In the genomic region with DNA sequence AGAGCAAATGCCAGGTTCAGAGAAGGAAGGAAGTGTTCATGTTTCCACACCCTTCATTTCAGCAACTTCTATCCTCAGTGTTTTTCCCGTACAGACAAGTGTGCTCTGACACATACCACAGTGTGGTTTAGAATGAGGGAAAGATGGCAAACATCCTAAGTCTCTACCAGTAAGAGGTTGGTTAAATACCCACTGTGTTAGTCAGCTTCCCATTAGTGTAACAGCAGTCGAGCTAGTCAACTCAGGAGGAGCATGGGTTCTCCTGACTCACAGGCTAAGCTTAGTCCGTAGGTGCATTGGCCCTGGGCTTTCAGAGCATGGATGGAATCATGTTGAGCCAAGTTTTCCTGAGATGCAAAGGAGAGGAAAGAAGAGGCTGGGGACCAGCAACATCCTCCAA, we compare ENCODE assay signal across 31 mouse cellular contexts. TPM values are rescaled to one million over a fixed set of nuclear protein-coding genes. Genes with fewer than 3 reads are reported as not detected.
DNase-seq lines count a peak whose midpoint lies in the region; ATAC-seq and TF ChIP-seq lines count a peak whose summit lies in the region.
"Had no signal": no experiment of that assay in that cellular context is flagged by ENCODE, and none has a peak within 500 bp of the region (broad histone marks: within the 10 kb centered on the region; RNA-seq: fewer than 3 reads in every experiment).

No protein-coding gene starts in this region.

- peak; percentile 75 for ATAC-seq in lung, postnatal 0 days
- ATAC-seq in Patski, result peak; percentile 96
- ATAC-seq in megakaryocyte, adult 5-6 weeks (ENCODE audit: poor library complexity, severe bottlenecking), result peak; percentile 12; the same call in 1 of the 2 replicates
- ATAC-seq in erythroid progenitor cell, adult 5-6 weeks (replicated peaks; ENCODE audit: low FRiP score, poor library complexity, severe bottlenecking), result no peak
- no peak for ATAC-seq in forebrain, embryonic 13.5 days
- ATAC-seq: activated CD4-positive, CD25-positive, alpha-beta regulatory T cell, adult 4 months; hindbrain, embryonic 16.5 days; liver, embryonic 12.5 days; liver, postnatal 0 days; midbrain, embryonic 16.5 days had no signal

- no peak overlapping the region for H3K4me2 ChIP-seq in lung, postnatal 0 days (replicated peaks; ENCODE audit: low read depth, low read length)
- no peak overlapping the region for H3K4me2 ChIP-seq in forebrain, embryonic 13.5 days
- H3K4me2 ChIP-seq: embryonic facial prominence, embryonic 12.5 days; forebrain, embryonic 12.5 days; liver, embryonic 12.5 days; neural tube, embryonic 12.5 days had no signal

- CTCF ChIA-PET in Patski (lab: Charles Lee), result interaction anchor here (1.3 to 1.8 kb wide), 3 partner anchors 12 to 67 kb away, joined by 4 read pairs; no protein-coding TSS in a partner anchor

- H3K27me3 ChIP-seq in lung, postnatal 0 days (replicated peaks; ENCODE audit: insufficient read depth, low read length), result no peaks in the 10 kb centered on the region
- H3K27me3 ChIP-seq in Patski, result no peaks in the 10 kb centered on the region
- H3K27me3 ChIP-seq in forebrain, embryonic 13.5 days, result no peaks in the 10 kb centered on the region
- H3K27me3 ChIP-seq: embryonic facial prominence, embryonic 12.5 days; neural tube, embryonic 12.5 days had no signal

- intact Hi-C loops in left cerebral cortex, postnatal 25 days (cut with DNase I), result no loop called here

- in situ Hi-C loops in Patski (cut with MboI; ENCODE audit: low pct_unique_long_range_greater_than_20kb), result no loop called here

- H3K9me3 ChIP-seq in lung, postnatal 0 days (ENCODE audit: low read length), result no peaks in the 10 kb centered on the region
- H3K9me3 ChIP-seq in forebrain, embryonic 13.5 days (replicated peaks), result 0 out of 2 replicates have a peak, but pooled peaks cover under 1% of the 10 kb centered on the region
- H3K9me3 ChIP-seq: forebrain, embryonic 12.5 days; neural tube, embryonic 12.5 days had no signal

- peak; percentile 75 for TF ChIP-seq EP300 in lung, postnatal 0 days (IDR thresholded peaks at IDR 0.05)

- 59% methylated on average over 3 of the region's 3 CpGs for WGBS in lung, postnatal 0 days
- WGBS in lung, adult 2 months, result 72% methylated on average over 3 of the region's 3 CpGs
- WGBS in forebrain, embryonic 13.5 days, result 91% methylated on average over 3 of the region's 3 CpGs

- POLR2A ChIA-PET in Patski (lab: Charles Lee), result no interaction called here

- no peak overlapping the region for H3K4me3 ChIP-seq in lung, postnatal 0 days (ENCODE audit: low read depth, low read length)
- H3K4me3 ChIP-seq in lung, adult 2 months (replicated peaks; ENCODE audit: extremely low read depth, low read depth, low read length), result no peak overlapping the region
- no peak overlapping the region for H3K4me3 ChIP-seq in forebrain, embryonic 13.5 days
- H3K4me3 ChIP-seq: embryonic facial prominence, embryonic 12.5 days; forebrain, embryonic 12.5 days; heart, adult 2 months; layer of hippocampus, adult 2 months; liver, embryonic 12.5 days; midbrain, embryonic 10.5 days; neural tube, embryonic 12.5 days had no signal

- TF ChIP-seq POLR2A in lung, adult 2 months (IDR thresholded peaks at IDR 0.05; ENCODE audit: borderline replicate concordance, extremely low read depth, low read depth, low read length), result no peak

- H3K27ac ChIP-seq in lung, postnatal 0 days (ENCODE audit: low read length), result no peak overlapping the region
- no peak overlapping the region for H3K27ac ChIP-seq in forebrain, embryonic 13.5 days
- H3K27ac ChIP-seq: embryonic facial prominence, embryonic 12.5 days; forebrain, embryonic 12.5 days; heart, adult 2 months; layer of hippocampus, adult 2 months; liver, embryonic 12.5 days; macrophage; midbrain, embryonic 10.5 days; neural tube, embryonic 12.5 days had no signal

- no peaks in the 10 kb centered on the region for H3K4me1 ChIP-seq in lung, postnatal 0 days (ENCODE audit: insufficient read depth, low read depth, low read length)
- H3K4me1 ChIP-seq in lung, adult 2 months (ENCODE audit: control insufficient read depth, insufficient read depth, low read length), result 0 out of 2 replicates have a peak, but pooled peaks cover 3% of the 10 kb centered on the region
- H3K4me1 ChIP-seq in forebrain, embryonic 13.5 days, result no peaks in the 10 kb centered on the region
- H3K4me1 ChIP-seq: neural tube, embryonic 12.5 days had no signal

- no peaks in the 10 kb centered on the region for H3K36me3 ChIP-seq in lung, postnatal 0 days (ENCODE audit: insufficient read depth, low read length)
- no peaks in the 10 kb centered on the region for H3K36me3 ChIP-seq in forebrain, embryonic 13.5 days (ENCODE audit: poor library complexity, severe bottlenecking)
- H3K36me3 ChIP-seq: embryonic facial prominence, embryonic 12.5 days; forebrain, embryonic 12.5 days; G1E; liver, embryonic 12.5 days; midbrain, embryonic 10.5 days; neural tube, embryonic 12.5 days had no signal

- TF ChIP-seq CTCF in lung, postnatal 0 days (IDR thresholded peaks at IDR 0.05), result no peak
- TF ChIP-seq CTCF in lung, adult 2 months (IDR thresholded peaks at IDR 0.05; ENCODE audit: insufficient read depth, low read length), result no peak
- TF ChIP-seq CTCF in Patski (IDR thresholded peaks at IDR 0.05), result no peak

- peak; percentile 62 for DNase-seq in lung, postnatal 0 days (ENCODE audit: low spot score)
- no peak for DNase-seq in lung, adult 2 months
- peak; percentile 62 for DNase-seq in Patski (ENCODE audit: low read depth, low spot score)
- no peak for DNase-seq in left cerebral cortex, postnatal 25 days (ENCODE audit: low spot score in 2 of 2)
- DNase-seq: adrenal gland, adult 8-10 months; cerebellum, adult 9-10 months; cerebellum, postnatal 36 days; embryo, embryonic 11 days; gastrocnemius, postnatal 14 days; heart, adult 2 months; kidney, adult 18-20 months; kidney, postnatal 36 days; left cerebral cortex, postnatal 4 days; liver, postnatal 0 days; lung, postnatal 10 days; thymus, adult 2 months; thymus, postnatal 36 days had no signal

- H3K9ac ChIP-seq in lung, postnatal 0 days (replicated peaks; ENCODE audit: low read depth), result no peak overlapping the region
- no peak overlapping the region for H3K9ac ChIP-seq in forebrain, embryonic 13.5 days
- H3K9ac ChIP-seq: embryonic facial prominence, embryonic 12.5 days; forebrain, embryonic 12.5 days; liver, embryonic 12.5 days; liver, postnatal 0 days; neural tube, embryonic 12.5 days had no signal

RNA-seq across cellular contexts. Expression of gene Il4ra, which starts 12.6 kb away (rescaled TPM):
- polyA plus RNA-seq in lung, postnatal 0 days (2015; fragmentation: Nextera tagmentation; extraction: Ambion mirVana), result 29.7 and 31.8 TPM in 2 replicates
- 75.3 and 85.2 TPM in 2 replicates for polyA plus RNA-seq in lung, adult 2 months (2012; rRNA removed)
- 16.5 TPM for polyA plus RNA-seq in Patski (2021)
- 11.9 and 15.9 TPM in 2 replicates for total RNA-seq in megakaryocyte, adult 5-6 weeks (2015)
- total RNA-seq in megakaryocyte, adult 5-6 weeks (2017), result 29.8 and 31.7 TPM in 2 replicates
- total RNA-seq in erythroid progenitor cell, adult 5-6 weeks (2015; ENCODE audit: low replicate concordance), result 0.84 and 2.2 TPM in 2 replicates
- total RNA-seq in erythroid progenitor cell, adult 5-6 weeks (2017; ENCODE audit: low replicate concordance), result 3.3 and 5.7 TPM in 2 replicates
- 1 to 10 TPM; 6.1 to 7.1 TPM for total RNA-seq in left cerebral cortex, postnatal 25 days (2021)
- 1.8 and 2.0 TPM in 2 replicates for polyA plus RNA-seq in forebrain, embryonic 13.5 days (2015; fragmentation: Nextera tagmentation; extraction: Ambion mirVana)

RNA-seq across cellular contexts. Expression of gene Nsmce1, which starts 48.0 kb away (rescaled TPM):
- 94.0 and 94.2 TPM in 2 replicates for polyA plus RNA-seq in lung, postnatal 0 days (2015; fragmentation: Nextera tagmentation; extraction: Ambion mirVana)
- 35.5 and 38.0 TPM in 2 replicates for polyA plus RNA-seq in lung, adult 2 months (2012; rRNA removed)
- 74.0 TPM for polyA plus RNA-seq in Patski (2021)
- 62.5 and 74.2 TPM in 2 replicates for total RNA-seq in megakaryocyte, adult 5-6 weeks (2015)
- total RNA-seq in megakaryocyte, adult 5-6 weeks (2017), result 73.6 and 73.8 TPM in 2 replicates
- total RNA-seq in erythroid progenitor cell, adult 5-6 weeks (2015; ENCODE audit: low replicate concordance), result 36.9 and 58.7 TPM in 2 replicates
- total RNA-seq in erythroid progenitor cell, adult 5-6 weeks (2017; ENCODE audit: low replicate concordance), result 51.3 and 53.6 TPM in 2 replicates
- total RNA-seq in left cerebral cortex, postnatal 25 days (2021), result 10 to 100 TPM; 12.8 to 13.4 TPM
- polyA plus RNA-seq in forebrain, embryonic 13.5 days (2015; fragmentation: Nextera tagmentation; extraction: Ambion mirVana), result 137 TPM in 2 replicates

Comparison
In these comparisons a context has a peak if more than half of its experiments do, and no peak if none do; other contexts are left out.
1. DNase-seq: peak in lung, postnatal 0 days (single experiment) and Patski (single experiment); none in lung, adult 2 months (single experiment) and left cerebral cortex, postnatal 25 days (0 of 2).
2. ATAC-seq: peak in lung, postnatal 0 days (single experiment), Patski (single experiment) and megakaryocyte, adult 5-6 weeks (single experiment); none in erythroid progenitor cell, adult 5-6 weeks (single experiment) and forebrain, embryonic 13.5 days (single experiment).